Mouse (Mus musculus): ENCODE results near the gene Kdr. TPM values are rescaled to one million over a fixed set of nuclear protein-coding genes. Genes with fewer than 3 reads are reported as not detected.
A peak's percentile ranks its signal among the peaks of the same experiment; 100 is the strongest.

The Kdr gene
- polyA plus RNA-seq, 1 experiment from 2014 or later: 44.3 TPM

GRCm38 (mm10) chr5:76013881-76014431 lies 35.7 kb upstream of the Kdr start:
- WGBS: 54% methylated on average over 7 of the region's 7 CpGs
- Histone ChIP-seq H3K36me3 (ENCODE audit: control insufficient read depth, insufficient read depth, low read length) (no peaks in the 10 kb centered on the region), H3K4me3 (ENCODE audit: control insufficient read depth in 1 of 2, insufficient read depth in 1 of 2, low read depth in 1 of 2, low read length in 2 of 2) (no peak overlapping the region), H3K9ac (ENCODE audit: low read length) (no peak overlapping the region), H3K27ac (replicated peaks in 1 of 2; ENCODE audit: control insufficient read depth in 1 of 2, insufficient read depth in 1 of 2, low read depth in 2 of 2, low read length in 2 of 2) (peak overlapping the region; percentile 70 to 85), H3K4me1 (ENCODE audit: control insufficient read depth in 2 of 2, insufficient read depth in 2 of 2, low read length in 2 of 2) (no peaks in the 10 kb centered on the region), H3K27me3 (ENCODE audit: control insufficient read depth, insufficient read depth, low read length) (no peaks in the 10 kb centered on the region), H3K9me3 (ENCODE audit: control insufficient read depth, low read length) (no peaks in the 10 kb centered on the region), H3K4me2 (ENCODE audit: low read length) (no peak overlapping the region)
- ATAC-seq (ENCODE audit: insufficient number of reproducible peaks, insufficient read depth, low FRiP score, low read depth): peak; percentile 71

DNA sequence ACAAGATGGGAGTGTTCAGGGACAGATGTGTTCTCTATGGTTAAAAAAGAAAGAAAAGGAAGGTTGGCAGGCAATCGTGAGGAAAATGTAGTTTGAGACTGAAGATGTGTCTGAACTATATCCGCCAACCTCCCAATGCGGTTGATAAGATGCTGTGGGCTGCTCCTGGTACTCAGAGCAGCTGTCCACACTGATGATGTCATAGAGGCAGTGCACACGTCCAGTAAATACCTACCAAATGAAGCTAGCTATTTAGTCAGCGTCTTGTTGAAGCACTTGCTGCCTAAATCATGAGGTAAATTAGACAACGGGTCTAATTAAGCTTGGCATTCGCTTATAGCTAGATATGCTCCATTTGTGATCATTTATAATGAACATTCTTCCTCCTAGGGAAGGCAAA lies 28.1 kb upstream of the Kdr start:
- H3K9me3 ChIP-seq (ENCODE audit: control insufficient read depth, low read length): no peaks in the 10 kb centered on the region
- H3K4me3 ChIP-seq (ENCODE audit: control insufficient read depth in 1 of 2, insufficient read depth in 1 of 2, low read depth in 1 of 2, low read length in 2 of 2): no peak overlapping the region
- H3K9ac ChIP-seq (ENCODE audit: low read length): no peak overlapping the region
- H3K27me3 ChIP-seq (ENCODE audit: control insufficient read depth, insufficient read depth, low read length): no peaks in the 10 kb centered on the region
- no peak overlapping the region for H3K27ac ChIP-seq (replicated peaks in 1 of 2; ENCODE audit: control insufficient read depth in 1 of 2, insufficient read depth in 1 of 2, low read depth in 2 of 2, low read length in 2 of 2)
- no peak overlapping the region for H3K4me2 ChIP-seq (ENCODE audit: low read length)
- no peak for ATAC-seq (ENCODE audit: insufficient number of reproducible peaks, insufficient read depth, low FRiP score, low read depth)
- WGBS: 37% methylated on average over 7 of the region's 7 CpGs
- H3K36me3 ChIP-seq (ENCODE audit: control insufficient read depth, insufficient read depth, low read length): no peaks in the 10 kb centered on the region
- H3K4me1 ChIP-seq (ENCODE audit: control insufficient read depth in 2 of 2, insufficient read depth in 2 of 2, low read length in 2 of 2): peaks cover 5 to 12% of the 10 kb centered on the region in 2 experiments

DNA sequence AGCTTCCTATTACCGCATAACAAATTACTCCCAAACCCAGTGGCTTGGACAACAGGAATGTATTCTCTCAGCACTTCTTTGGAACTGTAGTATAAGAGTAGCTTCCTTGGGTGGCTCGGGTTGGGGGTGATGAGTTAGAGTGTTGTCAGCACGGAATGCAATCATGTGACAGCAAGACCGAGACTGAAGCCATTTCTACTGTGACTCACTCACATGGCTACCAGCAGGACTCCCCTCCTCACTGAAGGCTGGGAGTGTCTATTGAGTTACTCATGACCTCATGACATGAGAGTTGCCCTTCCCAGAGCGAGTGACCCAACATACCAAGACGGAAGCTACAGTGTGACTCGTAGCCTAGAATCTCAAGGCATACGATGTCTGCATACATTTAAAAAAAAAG lies 12.0 kb upstream of the Kdr start:
- Histone ChIP-seq H3K9ac (ENCODE audit: low read length) (no peak overlapping the region), H3K27ac (replicated peaks in 1 of 2; ENCODE audit: control insufficient read depth in 1 of 2, insufficient read depth in 1 of 2, low read depth in 2 of 2, low read length in 2 of 2) (no peak overlapping the region), H3K9me3 (ENCODE audit: control insufficient read depth, low read length) (no peaks in the 10 kb centered on the region), H3K36me3 (ENCODE audit: control insufficient read depth, insufficient read depth, low read length) (no peaks in the 10 kb centered on the region), H3K27me3 (ENCODE audit: control insufficient read depth, insufficient read depth, low read length) (no peaks in the 10 kb centered on the region), H3K4me2 (ENCODE audit: low read length) (no peak overlapping the region), H3K4me1 (ENCODE audit: control insufficient read depth in 2 of 2, insufficient read depth in 2 of 2, low read length in 2 of 2) (no peaks in the 10 kb centered on the region), H3K4me3 (ENCODE audit: control insufficient read depth in 1 of 2, insufficient read depth in 1 of 2, low read depth in 1 of 2, low read length in 2 of 2) (no peak overlapping the region)
- 64% methylated on average over 8 of the region's 8 CpGs for WGBS
- ATAC-seq (ENCODE audit: insufficient number of reproducible peaks, insufficient read depth, low FRiP score, low read depth): no peak

DNA sequence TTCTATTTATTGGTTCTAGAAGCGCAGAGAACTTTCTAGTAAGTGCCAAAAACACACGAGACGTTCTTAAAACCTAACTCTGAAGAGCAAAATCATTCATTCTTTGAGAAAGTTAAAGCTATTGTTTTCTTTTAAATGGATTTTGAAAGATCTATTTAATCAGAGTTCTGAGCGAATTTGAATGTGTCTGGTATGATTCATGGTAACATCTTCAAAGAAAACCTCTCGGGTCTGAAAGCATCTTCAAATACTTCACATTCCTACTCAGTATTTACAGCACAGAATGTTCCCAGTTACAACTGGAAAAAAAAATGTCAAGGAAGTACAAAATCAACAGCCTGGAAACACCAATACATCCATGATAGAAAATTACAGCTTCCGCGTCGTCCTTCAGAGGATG lies 9.3 kb upstream of the Kdr start:
- Histone ChIP-seq H3K4me3 (ENCODE audit: control insufficient read depth in 1 of 2, insufficient read depth in 1 of 2, low read depth in 1 of 2, low read length in 2 of 2) (no peak overlapping the region), H3K9me3 (ENCODE audit: control insufficient read depth, low read length) (no peaks in the 10 kb centered on the region), H3K27ac (replicated peaks in 1 of 2; ENCODE audit: control insufficient read depth in 1 of 2, insufficient read depth in 1 of 2, low read depth in 2 of 2, low read length in 2 of 2) (no peak overlapping the region), H3K36me3 (ENCODE audit: control insufficient read depth, insufficient read depth, low read length) (no peaks in the 10 kb centered on the region), H3K4me2 (ENCODE audit: low read length) (no peak overlapping the region), H3K27me3 (ENCODE audit: control insufficient read depth, insufficient read depth, low read length) (no peaks in the 10 kb centered on the region), H3K4me1 (ENCODE audit: control insufficient read depth in 2 of 2, insufficient read depth in 2 of 2, low read length in 2 of 2) (no peaks in the 10 kb centered on the region), H3K9ac (ENCODE audit: low read length) (no peak overlapping the region)
- no peak for ATAC-seq (ENCODE audit: insufficient number of reproducible peaks, insufficient read depth, low FRiP score, low read depth)
- 80% methylated on average over 8 of the region's 8 CpGs for WGBS

DNA sequence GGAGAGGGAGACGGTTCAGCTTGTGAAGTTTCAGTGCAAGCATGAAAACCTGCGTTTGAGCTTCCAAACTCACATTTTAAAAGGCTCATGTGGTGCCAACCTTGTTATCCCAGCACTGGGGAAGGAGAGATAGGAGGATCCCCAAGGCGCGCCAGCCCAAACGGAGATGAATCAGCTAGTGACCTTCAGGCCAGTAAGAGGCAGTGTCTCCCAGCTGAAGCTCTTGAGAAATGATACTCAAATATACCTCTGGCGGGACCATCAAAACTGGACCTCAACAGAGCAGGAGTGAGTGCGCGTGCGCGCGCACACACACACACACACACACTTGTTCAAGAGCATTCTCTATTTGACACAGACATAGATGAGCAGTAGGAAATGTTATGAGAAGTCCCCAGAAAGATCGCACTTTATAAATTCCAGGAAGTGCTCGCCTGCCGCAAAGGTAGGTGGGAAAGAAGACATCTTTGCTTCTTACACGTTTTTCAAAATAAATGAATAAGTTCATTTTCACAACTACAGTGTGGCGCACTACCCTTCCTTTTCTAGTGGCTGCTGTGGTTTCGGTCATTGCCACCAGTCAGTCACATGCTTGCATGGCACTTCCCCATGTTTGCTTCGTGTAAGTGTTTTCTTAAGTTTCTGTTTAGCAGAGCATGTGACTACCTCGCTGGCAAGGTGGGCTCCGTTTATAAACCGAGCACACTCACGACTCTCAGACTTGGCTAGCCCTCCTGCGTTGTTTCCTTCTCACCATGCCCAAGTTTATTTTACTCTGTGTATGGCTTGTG lies 2.5 kb upstream of the Kdr start:
- Histone ChIP-seq H3K9ac (ENCODE audit: low read length) (no peak overlapping the region), H3K4me1 (ENCODE audit: control insufficient read depth in 2 of 2, insufficient read depth in 2 of 2, low read length in 2 of 2) (peaks cover 0 to 3% of the 10 kb centered on the region in 2 experiments; a peak in 3 of 4 replicates), H3K27me3 (ENCODE audit: control insufficient read depth, insufficient read depth, low read length) (peaks cover 14% of the 10 kb centered on the region), H3K4me2 (ENCODE audit: low read length) (no peak overlapping the region), H3K9me3 (ENCODE audit: control insufficient read depth, low read length) (no peaks in the 10 kb centered on the region), H3K4me3 (ENCODE audit: control insufficient read depth in 1 of 2, insufficient read depth in 1 of 2, low read depth in 1 of 2, low read length in 2 of 2) (no peak overlapping the region), H3K27ac (replicated peaks in 1 of 2; ENCODE audit: control insufficient read depth in 1 of 2, insufficient read depth in 1 of 2, low read depth in 2 of 2, low read length in 2 of 2) (no peak overlapping the region), H3K36me3 (ENCODE audit: control insufficient read depth, insufficient read depth, low read length) (no peaks in the 10 kb centered on the region)
- WGBS: 60% methylated on average over 23 of the region's 23 CpGs
- no peak for ATAC-seq (ENCODE audit: insufficient number of reproducible peaks, insufficient read depth, low FRiP score, low read depth)

DNA sequence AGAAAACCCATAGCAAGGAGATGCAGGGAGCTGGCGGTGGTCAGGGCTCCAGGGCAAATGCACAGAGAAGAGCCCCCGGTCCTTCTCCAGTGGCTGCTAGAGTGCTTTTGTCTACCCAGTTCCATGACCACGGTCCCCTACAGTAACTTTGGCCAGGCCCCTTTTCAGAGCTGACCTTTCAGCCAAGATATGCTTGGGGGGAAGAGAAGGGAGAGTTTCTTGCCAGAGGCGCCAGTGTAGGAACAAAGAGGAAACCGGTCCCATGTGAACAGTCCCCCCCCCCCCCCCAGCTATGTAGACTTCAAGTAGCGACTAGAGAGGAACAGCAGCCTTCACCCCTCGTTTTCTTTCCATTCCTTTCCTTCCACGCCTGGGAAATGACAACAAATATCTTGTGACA lies 850 bp upstream of the Kdr start:
- Histone ChIP-seq H3K4me3 (ENCODE audit: control insufficient read depth in 1 of 2, insufficient read depth in 1 of 2, low read depth in 1 of 2, low read length in 2 of 2) (peak overlapping the region; percentile 58 to 87), H3K36me3 (ENCODE audit: control insufficient read depth, insufficient read depth, low read length) (no peaks in the 10 kb centered on the region), H3K27ac (replicated peaks in 1 of 2; ENCODE audit: control insufficient read depth in 1 of 2, insufficient read depth in 1 of 2, low read depth in 2 of 2, low read length in 2 of 2) (peak overlapping the region; percentile 62 to 79), H3K9me3 (ENCODE audit: control insufficient read depth, low read length) (no peaks in the 10 kb centered on the region), H3K27me3 (ENCODE audit: control insufficient read depth, insufficient read depth, low read length) (peaks cover 14% of the 10 kb centered on the region), H3K4me1 (ENCODE audit: control insufficient read depth in 2 of 2, insufficient read depth in 2 of 2, low read length in 2 of 2) (peaks cover 0 to 3% of the 10 kb centered on the region in 2 experiments; a peak in 3 of 4 replicates), H3K4me2 (ENCODE audit: low read length) (peak overlapping the region; percentile 84), H3K9ac (ENCODE audit: low read length) (peak overlapping the region; percentile 75)
- WGBS: 9% methylated on average over 8 of the region's 8 CpGs
- ATAC-seq (ENCODE audit: insufficient number of reproducible peaks, insufficient read depth, low FRiP score, low read depth): no peak

DNA sequence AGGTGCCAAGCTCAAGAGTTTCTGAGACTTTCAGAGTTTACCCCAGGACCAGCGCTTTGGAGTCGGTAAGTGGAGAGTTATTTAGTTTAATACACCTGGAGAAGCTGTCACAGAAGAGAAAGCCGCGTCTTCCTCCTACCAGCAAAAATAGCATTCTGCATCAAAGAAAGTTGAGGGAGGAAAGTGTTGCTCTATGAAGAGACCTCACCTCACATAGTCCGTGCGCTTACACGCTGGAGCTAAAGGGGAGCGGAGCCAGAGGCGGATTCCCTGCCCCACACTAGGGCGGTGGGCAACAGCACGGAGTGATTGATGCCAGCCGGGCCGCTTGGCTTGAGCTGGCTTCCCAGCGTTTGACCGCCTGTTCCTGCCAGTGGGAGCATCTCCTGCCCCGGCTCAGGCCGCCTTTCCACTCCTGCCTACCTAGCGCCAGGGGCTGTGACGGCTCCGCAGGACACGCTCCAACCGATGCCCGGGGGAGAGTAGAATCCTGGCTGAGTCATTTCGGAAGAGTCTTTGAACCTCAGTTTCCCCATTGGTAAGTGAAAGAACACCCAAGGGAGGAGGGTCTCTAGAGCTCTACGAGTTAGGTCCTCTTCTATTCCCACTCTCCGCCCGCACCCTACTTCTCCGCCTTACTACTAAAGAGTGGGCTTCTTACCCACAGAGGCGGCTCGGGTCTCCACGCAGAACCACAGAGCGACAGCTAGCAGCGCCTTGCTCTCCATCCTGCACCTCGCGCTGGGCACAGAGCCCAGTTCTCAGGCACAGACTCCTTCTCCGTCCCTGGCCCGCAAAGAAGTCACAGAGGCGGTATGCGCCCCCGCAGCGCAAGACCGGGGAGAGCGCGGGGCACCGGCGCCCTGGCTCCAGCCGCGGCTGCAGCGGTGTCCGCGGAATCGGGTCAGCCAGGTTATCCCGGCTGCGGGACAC lies 551 bp downstream of the Kdr start:
- 1% methylated on average over 54 of the region's 54 CpGs for WGBS
- ATAC-seq (ENCODE audit: insufficient number of reproducible peaks, insufficient read depth, low FRiP score, low read depth): peak; percentile 65
- H3K27me3 ChIP-seq (ENCODE audit: control insufficient read depth, insufficient read depth, low read length): peaks cover 14% of the 10 kb centered on the region
- H3K9me3 ChIP-seq (ENCODE audit: control insufficient read depth, low read length): no peaks in the 10 kb centered on the region
- peak overlapping the region; percentile 75 for H3K9ac ChIP-seq (ENCODE audit: low read length)
- peak overlapping the region; percentile 79 to 85 for H3K27ac ChIP-seq (replicated peaks in 1 of 2; ENCODE audit: control insufficient read depth in 1 of 2, insufficient read depth in 1 of 2, low read depth in 2 of 2, low read length in 2 of 2)
- peaks cover 6% of the 10 kb centered on the region for H3K36me3 ChIP-seq (ENCODE audit: control insufficient read depth, insufficient read depth, low read length)
- peak overlapping the region; percentile 58 to 87 for H3K4me3 ChIP-seq (ENCODE audit: control insufficient read depth in 1 of 2, insufficient read depth in 1 of 2, low read depth in 1 of 2, low read length in 2 of 2)
- peaks cover 0 to 3% of the 10 kb centered on the region in 2 experiments; a peak in 3 of 4 replicates for H3K4me1 ChIP-seq (ENCODE audit: control insufficient read depth in 2 of 2, insufficient read depth in 2 of 2, low read length in 2 of 2)
- H3K4me2 ChIP-seq (ENCODE audit: low read length): peak overlapping the region; percentile 84

All from heart, embryonic 14.5 days (tissue).